Mouse (Mus musculus): ENCODE results near the gene Acap3. TPM values are rescaled to one million over a fixed set of nuclear protein-coding genes. Genes with fewer than 3 reads are reported as not detected.

Gene Acap3
- total and polyA plus RNA-seq, 3 experiments: 24.5 to 39.1 TPM; not detected in 1

DNA sequence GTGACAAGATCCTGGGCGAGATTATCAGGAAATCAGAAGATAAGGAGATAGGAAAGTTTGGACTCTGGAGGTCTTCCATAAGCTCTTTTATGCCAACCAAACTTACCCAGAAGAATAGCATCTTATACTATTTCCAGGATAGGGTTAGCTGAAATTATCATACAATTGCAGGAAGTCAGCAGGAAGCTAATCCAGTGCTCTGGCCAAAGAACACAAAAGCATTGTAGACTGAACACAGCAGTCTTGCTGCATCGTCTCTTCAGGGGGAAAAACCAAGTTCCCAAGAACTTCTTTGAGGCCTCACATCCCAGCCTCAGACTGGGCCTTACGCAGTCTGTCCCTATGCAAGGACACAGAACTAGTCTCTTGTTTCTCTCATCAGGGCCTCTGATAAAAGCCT lies 8.0 kb upstream of the Acap3 start:
- H3K4me3 ChIP-seq (ENCODE audit: control insufficient read depth in 1 of 2, insufficient read depth in 1 of 2, low read depth in 2 of 2, low read length in 2 of 2): no peak overlapping the region
- H3K27me3 ChIP-seq (ENCODE audit: control insufficient read depth in 1 of 2, insufficient read depth in 2 of 2, low read length in 2 of 2): no peaks in the 10 kb centered on the region
- TF ChIP-seq HCFC1 (IDR thresholded peaks at IDR 0.05; ENCODE audit: low read depth, low read length) (no peak), CHD1 (IDR thresholded peaks at IDR 0.05; ENCODE audit: low read depth, low read length) (no peak), EP300 (IDR thresholded peaks at IDR 0.05; ENCODE audit: low read depth in 1 of 2, low read length in 2 of 2) (no peak), SMC3 (IDR thresholded peaks at IDR 0.05; ENCODE audit: low read depth, low read length) (no peak), POLR2A (IDR thresholded peaks at IDR 0.05; ENCODE audit: control insufficient read depth in 1 of 2, insufficient read depth in 1 of 2, low read depth in 1 of 2, low read length in 2 of 2, poor library complexity in 1 of 2) (no peak), MAX (IDR thresholded peaks at IDR 0.05; ENCODE audit: low read length) (no peak), MEF2A (IDR thresholded peaks at IDR 0.05; ENCODE audit: extremely low read depth, insufficient replicate concordance, low read depth, low read length, poor library complexity, severe bottlenecking) (no peak), E2F4 (IDR thresholded peaks at IDR 0.05; ENCODE audit: borderline replicate concordance, low read depth, low read length) (no peak), MAFK (IDR thresholded peaks at IDR 0.05; ENCODE audit: borderline replicate concordance, low read depth, low read length) (no peak), ZC3H11A (IDR thresholded peaks at IDR 0.05; ENCODE audit: low read depth, low read length) (no peak), MYB (IDR thresholded peaks at IDR 0.05; ENCODE audit: low read depth, low read length) (no peak), USF2 (IDR thresholded peaks at IDR 0.05; ENCODE audit: borderline replicate concordance in 1 of 2, insufficient read depth in 1 of 2, low read depth in 1 of 2, low read length in 2 of 2) (no peak), JUND (IDR thresholded peaks at IDR 0.05; ENCODE audit: low read depth, low read length) (no peak), MXI1 (IDR thresholded peaks at IDR 0.05; ENCODE audit: low read depth, low read length) (no peak), GABPA (IDR thresholded peaks at IDR 0.05; ENCODE audit: low read depth, low read length) (no peak)
- H3K9me3 ChIP-seq (replicated peaks; ENCODE audit: insufficient read depth, low read length): no peaks in the 10 kb centered on the region
- peaks cover 0 to 10% of the 10 kb centered on the region in 2 experiments; a peak in 2 of 4 replicates for H3K36me3 ChIP-seq (ENCODE audit: control insufficient read depth in 1 of 2, insufficient read depth in 2 of 2, low read length in 2 of 2)
- no peak overlapping the region for H3K9ac ChIP-seq (ENCODE audit: control insufficient read depth, low read depth, low read length, poor library complexity, severe bottlenecking)
- no peak for DNase-seq (ENCODE audit: low read depth, low spot score)
- no peak overlapping the region for H3K27ac ChIP-seq (ENCODE audit: control insufficient read depth, low read depth, low read length)
- no peaks in the 10 kb centered on the region for H3K79me2 ChIP-seq (ENCODE audit: control insufficient read depth, insufficient read depth, low read length, poor library complexity)
- no peaks in the 10 kb centered on the region for H3K4me1 ChIP-seq (ENCODE audit: control insufficient read depth in 1 of 2, insufficient read depth in 2 of 2, low read length in 2 of 2)

DNA sequence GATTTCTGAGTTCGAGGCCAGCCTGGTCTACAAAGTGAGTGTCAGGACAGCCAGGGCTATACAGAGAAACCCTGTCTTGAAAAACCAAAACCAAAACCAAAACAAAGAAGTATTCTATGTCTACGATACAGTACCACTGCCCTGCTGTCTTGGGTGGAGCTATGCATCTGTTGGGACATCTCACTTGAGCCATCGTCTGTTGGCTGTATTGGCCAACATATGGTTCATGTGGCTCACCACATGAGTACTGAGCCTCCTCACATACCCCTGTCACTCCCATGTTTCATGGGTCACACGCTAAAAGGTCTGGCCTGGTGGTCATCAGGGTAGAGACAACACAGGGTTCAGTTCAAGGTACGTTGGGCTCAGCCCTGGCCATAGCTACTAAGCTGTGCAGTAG lies 5.3 kb upstream of the Acap3 start:
- no peak for DNase-seq (ENCODE audit: low read depth, low spot score)
- peaks cover 13% of the 10 kb centered on the region for H3K79me2 ChIP-seq (ENCODE audit: control insufficient read depth, insufficient read depth, low read length, poor library complexity)
- H3K4me1 ChIP-seq (ENCODE audit: control insufficient read depth in 1 of 2, insufficient read depth in 2 of 2, low read length in 2 of 2): peaks cover 0 to 2% of the 10 kb centered on the region in 2 experiments; a peak in 1 of 4 replicates
- H3K9me3 ChIP-seq (replicated peaks; ENCODE audit: insufficient read depth, low read length): no peaks in the 10 kb centered on the region
- H3K27ac ChIP-seq (ENCODE audit: control insufficient read depth, low read depth, low read length): no peak overlapping the region
- peaks cover 0 to 5% of the 10 kb centered on the region in 2 experiments; a peak in 3 of 4 replicates for H3K36me3 ChIP-seq (ENCODE audit: control insufficient read depth in 1 of 2, insufficient read depth in 2 of 2, low read length in 2 of 2)
- TF ChIP-seq MYC (IDR thresholded peaks at IDR 0.05; ENCODE audit: low read depth, low read length): no peak
- TF ChIP-seq HCFC1 (IDR thresholded peaks at IDR 0.05; ENCODE audit: low read depth, low read length): no peak
- no peak for TF ChIP-seq ETS1 (IDR thresholded peaks at IDR 0.05; ENCODE audit: low read depth, low read length)
- no peak for TF ChIP-seq RCOR1 (IDR thresholded peaks at IDR 0.05; ENCODE audit: low read depth, low read length)
- H3K4me3 ChIP-seq (ENCODE audit: control insufficient read depth in 1 of 2, insufficient read depth in 1 of 2, low read depth in 2 of 2, low read length in 2 of 2): no peak overlapping the region
- no peak overlapping the region for H3K9ac ChIP-seq (ENCODE audit: control insufficient read depth, low read depth, low read length, poor library complexity, severe bottlenecking)
- H3K27me3 ChIP-seq (ENCODE audit: control insufficient read depth in 1 of 2, insufficient read depth in 2 of 2, low read length in 2 of 2): no peaks in the 10 kb centered on the region

Measured in MEL (cell line).